Mouse (Mus musculus) T-helper 2 cell (primary cell): ENCODE results near the gene P2rx7.

Experiments used
- in situ Hi-C: fragments of 300-600 bp; cut with MboI, MseI; formaldehyde crosslinking; loops from one replicate; pipeline ENCODE4 v1.15.1; 2025; ENCODE audit warnings: high pct_unique_total_duplicates

The P2rx7 gene

GRCm38 (mm10) chr5:122690486-122690885, 46.8 kb downstream of the P2rx7 start:
- in situ Hi-C loops: no loop called here

- in situ Hi-C loops: no loop called here
Measured at GRCm38 (mm10) chr5:122693431-122694207, 49.9 kb downstream of the P2rx7 start.

- in situ Hi-C loops: no loop called here
Measured at GRCm38 (mm10) chr5:122695516-122695915, 51.8 kb downstream of the P2rx7 start.

GRCm38 (mm10) chr5:122698041-122698700, 54.5 kb downstream of the P2rx7 start:
- in situ Hi-C loops: no loop called here

- in situ Hi-C loops: no loop called here
Measured at GRCm38 (mm10) chr5:122698701-122699060, 55.0 kb downstream of the P2rx7 start.

- in situ Hi-C loops: no loop called here
Measured at GRCm38 (mm10) chr5:122700109-122700836, 56.6 kb downstream of the P2rx7 start.

- in situ Hi-C loops: no loop called here
Measured at GRCm38 (mm10) chr5:122700837-122701212, 57.1 kb downstream of the P2rx7 start.

- in situ Hi-C loops: no loop called here
Measured at GRCm38 (mm10) chr5:122702156-122702555, 58.4 kb downstream of the P2rx7 start.

- in situ Hi-C loops: no loop called here
Measured at GRCm38 (mm10) chr5:122703574-122703973, 59.9 kb downstream of the P2rx7 start.

GRCm38 (mm10) chr5:122704571-122704970, 60.9 kb downstream of the P2rx7 start:
- in situ Hi-C loops: no loop called here

- in situ Hi-C loops: no loop called here
Measured at GRCm38 (mm10) chr5:122705174-122705573, 61.5 kb downstream of the P2rx7 start.

GRCm38 (mm10) chr5:122706917-122707275, 63.2 kb downstream of the P2rx7 start:
- in situ Hi-C loops: no loop called here

- in situ Hi-C loops: no loop called here
Measured at GRCm38 (mm10) chr5:122707276-122708181, 63.8 kb downstream of the P2rx7 start, which contains the start of gene P2rx4. Gene P2rx4 (plus strand): TSS chr5:122707544.

- in situ Hi-C loops: no loop called here
Measured at GRCm38 (mm10) chr5:122708819-122709218, 65.1 kb downstream of the P2rx7 start.

- in situ Hi-C loops: no loop called here
Measured at GRCm38 (mm10) chr5:122715723-122716122, 72.0 kb downstream of the P2rx7 start.

GRCm38 (mm10) chr5:122716793-122717192, 73.1 kb downstream of the P2rx7 start:
- in situ Hi-C loops: no loop called here

GRCm38 (mm10) chr5:122718400-122718799, 74.7 kb downstream of the P2rx7 start:
- in situ Hi-C loops: no loop called here

GRCm38 (mm10) chr5:122719168-122719567, 75.5 kb downstream of the P2rx7 start:
- in situ Hi-C loops: no loop called here

GRCm38 (mm10) chr5:122725453-122725852, 81.7 kb downstream of the P2rx7 start:
- in situ Hi-C loops: no loop called here

GRCm38 (mm10) chr5:122726068-122726467, 82.4 kb downstream of the P2rx7 start:
- in situ Hi-C loops: no loop called here

- in situ Hi-C loops: no loop called here
Measured at GRCm38 (mm10) chr5:122726595-122726994, 82.9 kb downstream of the P2rx7 start.

GRCm38 (mm10) chr5:122727096-122727495, 83.4 kb downstream of the P2rx7 start:
- in situ Hi-C loops: no loop called here
